Mouse (Mus musculus) spleen, adult 2 months (tissue): ENCODE measurements around the gene Idi2.
"Not testable (repeated sequence)": the region's sequence is repeated elsewhere in the genome, so short reads cannot be mapped to it uniquely, and the experiment has no call there.

Source experiments
- CTCF ChIP-seq: fragments of 200-500 bp; IDR thresholded peaks from 2 replicates; pipeline ENCODE4 v1.5.1; 2011; ENCODE audit warnings: mild to moderate bottlenecking, inconsistent platforms; ENCODE audit not compliant: insufficient read depth, insufficient read length, insufficient replicate concordance; ENCODE audit errors: extremely low read depth
- POLR2A ChIP-seq: fragments of 200-500 bp; IDR thresholded peaks from 2 replicates; pipeline ENCODE4 v1.6.1; 2011; ENCODE audit warnings: low read depth, low read length, inconsistent platforms

DNA sequence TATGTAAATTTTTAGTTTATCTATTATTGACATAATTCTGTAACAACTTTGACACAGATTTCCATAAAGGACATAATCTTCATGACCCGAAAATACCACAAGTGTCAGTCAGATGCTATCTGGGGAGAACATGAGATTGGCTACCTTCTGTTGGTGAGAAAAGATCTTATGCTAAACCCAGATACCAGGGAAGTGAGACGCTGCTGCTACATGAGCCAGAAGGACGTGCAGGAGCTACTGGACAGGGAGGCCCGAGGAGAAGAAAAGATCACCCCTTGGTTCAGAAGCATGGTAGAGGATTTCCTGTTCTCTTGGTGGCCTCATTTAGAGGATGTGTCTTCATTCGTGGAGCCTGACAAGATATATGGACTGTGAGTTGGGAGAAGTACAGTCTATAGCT lies 6.4 kb downstream of the Idi2 start:
- not testable (repeated sequence) for TF ChIP-seq POLR2A, CTCF
